23 mouse cellular contexts compared by ENCODE assay signal in the genomic region with DNA sequence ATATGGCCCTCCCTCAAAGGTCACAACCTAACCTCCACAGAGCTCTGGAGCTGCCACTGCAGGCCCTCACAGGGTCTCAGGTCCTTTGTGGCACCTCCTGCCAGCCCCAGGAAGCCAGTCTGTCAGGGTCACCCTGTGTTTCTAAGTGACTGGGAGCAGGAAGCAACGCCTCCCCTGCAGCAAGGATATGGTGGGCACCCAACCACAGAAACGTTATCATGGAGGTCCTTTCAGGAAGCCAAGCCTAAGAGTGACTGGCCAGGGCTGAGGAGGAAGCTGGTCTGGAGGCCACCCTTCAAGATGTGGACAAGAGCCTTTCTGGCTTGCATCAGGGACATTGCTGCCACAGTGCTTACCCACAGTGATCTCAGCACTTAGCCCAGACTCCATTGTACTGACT. TPM values are rescaled to one million over a fixed set of nuclear protein-coding genes. Genes with fewer than 3 reads are reported as not detected.
A peak's percentile ranks its signal among the peaks of the same experiment; 100 is the strongest.
DNase-seq lines count a peak whose midpoint lies in the region; ATAC-seq and TF ChIP-seq lines count a peak whose summit lies in the region.
"Had no signal": no experiment of that assay in that cellular context is flagged by ENCODE, and none has a peak within 500 bp of the region (broad histone marks: within the 10 kb centered on the region; RNA-seq: fewer than 3 reads in every experiment).

No protein-coding gene starts in this region.

- no peak overlapping the region for H3K4me2 ChIP-seq in liver, embryonic 14.5 days (ENCODE audit: low read depth)
- H3K4me2 ChIP-seq: forebrain, embryonic 13.5 days; heart, embryonic 11.5 days; heart, embryonic 15.5 days; hindbrain, embryonic 15.5 days had no signal

- no peak overlapping the region for H3K27ac ChIP-seq in liver, embryonic 14.5 days
- H3K27ac ChIP-seq: embryonic facial prominence, embryonic 10.5 days; forebrain, embryonic 13.5 days; heart, adult 2 months; heart, embryonic 15.5 days; hindbrain, embryonic 10.5 days; hindbrain, embryonic 15.5 days had no signal

- no peaks in the 10 kb centered on the region for H3K27me3 ChIP-seq in megakaryocyte, embryonic 14.5 days (replicated peaks)
- no peaks in the 10 kb centered on the region for H3K27me3 ChIP-seq in liver, embryonic 14.5 days (ENCODE audit: control insufficient read depth, insufficient read depth, low read length)
- H3K27me3 ChIP-seq: heart, embryonic 15.5 days; hindbrain, embryonic 15.5 days had no signal

- no peak for TF ChIP-seq CTCF in liver, embryonic 14.5 days (IDR thresholded peaks at IDR 0.05; ENCODE audit: low read depth)

- no peak for DNase-seq in liver, embryonic 14.5 days (ENCODE audit: low read depth in 3 of 3, low spot score in 3 of 3)
- no peak for DNase-seq in kidney, adult 8-10 months
- DNase-seq in kidney, postnatal 25 days: no peak
- DNase-seq in gastrocnemius, adult 8-10 months (ENCODE audit: low spot score in 2 of 2): no peak
- DNase-seq: adrenal gland, adult 2 months; adrenal gland, postnatal 25 days; cerebellum, adult 18-20 months; cerebellum, adult 9-11 months; cerebellum, postnatal 36 days; forebrain, postnatal 0 days; gastrocnemius, postnatal 10 days; heart, adult 2 months; heart, postnatal 14 days had no signal

- H3K4me3 ChIP-seq in megakaryocyte, embryonic 14.5 days (replicated peaks): peak overlapping the region; percentile 90
- no peak overlapping the region for H3K4me3 ChIP-seq in liver, embryonic 14.5 days (ENCODE audit: insufficient read depth in 1 of 2, low read depth in 2 of 2, low read length in 2 of 2)
- H3K4me3 ChIP-seq: embryonic facial prominence, embryonic 10.5 days; forebrain, embryonic 13.5 days; heart, adult 2 months; heart, embryonic 15.5 days; hindbrain, embryonic 10.5 days; hindbrain, embryonic 15.5 days had no signal

- ATAC-seq in megakaryocyte, adult 5-6 weeks (ENCODE audit: poor library complexity, severe bottlenecking): no peak
- ATAC-seq in hematopoietic stem cell, adult 5-6 weeks (replicated peaks in 1 of 2; ENCODE audit: insufficient read depth in 1 of 2, low FRiP score in 2 of 2, low TSS enrichment in 1 of 2, low read depth in 1 of 2, poor library complexity in 2 of 2, severe bottlenecking in 2 of 2): peak; percentile 46 to 70
- ATAC-seq in liver, embryonic 14.5 days (ENCODE audit: insufficient read depth): peak; percentile 43; the same call in 1 of the 2 replicates
- ATAC-seq: forebrain, postnatal 0 days had no signal

- no peak for TF ChIP-seq EP300 in liver, embryonic 14.5 days (IDR thresholded peaks at IDR 0.05; ENCODE audit: low read depth)

- H3K36me3 ChIP-seq in megakaryocyte, embryonic 14.5 days (replicated peaks; ENCODE audit: low read length): peaks cover 10% of the 10 kb centered on the region
- no peaks in the 10 kb centered on the region for H3K36me3 ChIP-seq in liver, embryonic 14.5 days (replicated peaks; ENCODE audit: control insufficient read depth, insufficient read depth, low read depth)
- H3K36me3 ChIP-seq: heart, embryonic 15.5 days; hindbrain, embryonic 15.5 days had no signal

- no peak overlapping the region for H3K9ac ChIP-seq in liver, embryonic 14.5 days (replicated peaks)
- H3K9ac ChIP-seq: forebrain, embryonic 13.5 days; forebrain, postnatal 0 days; heart, embryonic 15.5 days; hindbrain, embryonic 15.5 days had no signal

- peaks cover 99% of the 10 kb centered on the region for H3K4me1 ChIP-seq in megakaryocyte, embryonic 14.5 days
- H3K4me1 ChIP-seq in liver, embryonic 14.5 days (replicated peaks; ENCODE audit: control insufficient read depth in 2 of 2, insufficient read depth in 2 of 2, low read length in 1 of 2): no peaks in the 10 kb centered on the region; a peak in 1 of 4 replicates
- H3K4me1 ChIP-seq: embryonic facial prominence, embryonic 10.5 days; heart, embryonic 15.5 days; hindbrain, embryonic 15.5 days had no signal

- 7% methylated on average over 2 of the region's 2 CpGs for whole genome bisulfite sequencing in liver, embryonic 14.5 days (ENCODE audit: insufficient replicate concordance)

- no peaks in the 10 kb centered on the region for H3K9me3 ChIP-seq in megakaryocyte, embryonic 14.5 days
- no peaks in the 10 kb centered on the region for H3K9me3 ChIP-seq in liver, embryonic 14.5 days (ENCODE audit: control insufficient read depth, low read length)
- H3K9me3 ChIP-seq: embryonic facial prominence, embryonic 10.5 days; forebrain, embryonic 13.5 days; heart, embryonic 15.5 days; hindbrain, embryonic 10.5 days; hindbrain, embryonic 15.5 days had no signal

RNA-seq across cellular contexts. Expression of a gene that starts 31.9 kb away (rescaled TPM):
- polyA plus RNA-seq in megakaryocyte, embryonic 14.5 days (2012; ENCODE audit: insufficient read depth, low replicate concordance): 68.4 and 75.9 TPM in 2 replicates
- not detected in 2 replicates for total RNA-seq in megakaryocyte, adult 5-6 weeks (2015)
- total RNA-seq in megakaryocyte, adult 5-6 weeks (2017): not detected in 2 replicates
- 4.9 and 6.4 TPM in 2 replicates for total RNA-seq in hematopoietic stem cell, adult 5-6 weeks (2017)
- 0.55 and 0.73 TPM in 2 replicates for polyA plus RNA-seq in liver, embryonic 14.5 days (2012; rRNA removed)
- 0.58 and 0.63 TPM in 2 replicates for polyA plus RNA-seq in liver, embryonic 14.5 days (2014; fragmentation: Nextera tagmentation; extraction: Ambion mirVana)
- under 1 TPM; 0.38 to 0.68 (median 0.54) TPM for total RNA-seq in gastrocnemius, adult 8-10 months (2022)
- total RNA-seq: adrenal gland, adult 2 months; adrenal gland, postnatal 25 days; gastrocnemius, postnatal 10 days; gastrocnemius, postnatal 4 days; heart, postnatal 14 days had no signal
- polyA plus RNA-seq: adrenal gland, adult 2 months; heart, embryonic 15.5 days had no signal
